ENCODE assay signal across 20 mouse cellular contexts in genomic region chr8:70680039-70680438, GRCm38 (mm10). TPM values are rescaled to one million over a fixed set of nuclear protein-coding genes. Genes with fewer than 3 reads are reported as not detected.
DNase-seq lines count a peak whose midpoint lies in the region; ATAC-seq and TF ChIP-seq lines count a peak whose summit lies in the region.
"Had no signal": no experiment of that assay in that cellular context is flagged by ENCODE, and none has a peak within 500 bp of the region (broad histone marks: within the 10 kb centered on the region; RNA-seq: fewer than 3 reads in every experiment).

No protein-coding gene starts in this region.

- TF ChIP-seq CTCF in stomach, postnatal 0 days (IDR thresholded peaks at IDR 0.05; ENCODE audit: low read depth) = 0 out of 2 replicates have a peak, but pooled peaks have one; percentile 1

- H3K27me3 ChIP-seq in heart, embryonic 12.5 days (replicated peaks) = no peaks in the 10 kb centered on the region
- peaks cover 3% of the 10 kb centered on the region for H3K27me3 ChIP-seq in megakaryocyte, embryonic 14.5 days (replicated peaks)
- H3K27me3 ChIP-seq in stomach, postnatal 0 days (ENCODE audit: control insufficient read depth, insufficient read depth, low read length) = no peaks in the 10 kb centered on the region
- H3K27me3 ChIP-seq: embryonic facial prominence, embryonic 13.5 days; forebrain, embryonic 12.5 days; Patski had no signal

- H3K4me1 ChIP-seq in heart, embryonic 12.5 days (replicated peaks) = peaks cover 19% of the 10 kb centered on the region
- peaks cover 85% of the 10 kb centered on the region for H3K4me1 ChIP-seq in megakaryocyte, embryonic 14.5 days
- peaks cover 4% of the 10 kb centered on the region for H3K4me1 ChIP-seq in stomach, postnatal 0 days (replicated peaks; ENCODE audit: control insufficient read depth, insufficient read depth)

- 86% methylated on average over 3 of the region's 3 CpGs for WGBS in heart, embryonic 12.5 days
- 39% methylated on average over 3 of the region's 3 CpGs for WGBS in stomach, postnatal 0 days

- ATAC-seq in heart, embryonic 12.5 days (ENCODE audit: insufficient number of reproducible peaks, low FRiP score) = no peak
- no peak for ATAC-seq in megakaryocyte, adult 5-6 weeks (ENCODE audit: poor library complexity, severe bottlenecking)
- ATAC-seq in stomach, postnatal 0 days (ENCODE audit: low FRiP score, low TSS enrichment) = peak; percentile 47
- ATAC-seq: Patski had no signal

- H3K36me3 ChIP-seq in heart, embryonic 12.5 days = peaks cover 35% of the 10 kb centered on the region
- H3K36me3 ChIP-seq in megakaryocyte, embryonic 14.5 days (replicated peaks; ENCODE audit: low read length) = peaks cover 46% of the 10 kb centered on the region
- 0 out of 2 replicates have a peak, but pooled peaks cover 3% of the 10 kb centered on the region for H3K36me3 ChIP-seq in stomach, postnatal 0 days (ENCODE audit: control insufficient read depth, insufficient read depth, low read length)

- no peak overlapping the region for H3K27ac ChIP-seq in heart, embryonic 12.5 days (ENCODE audit: poor library complexity, severe bottlenecking)
- H3K27ac ChIP-seq in stomach, postnatal 0 days (replicated peaks) = peak overlapping the region; percentile 82
- H3K27ac ChIP-seq: embryonic facial prominence, embryonic 13.5 days; forebrain, embryonic 12.5 days had no signal

- H3K9me3 ChIP-seq in heart, embryonic 12.5 days (replicated peaks) = no peaks in the 10 kb centered on the region
- peaks cover 6% of the 10 kb centered on the region; the same call in 1 of the 2 replicates for H3K9me3 ChIP-seq in megakaryocyte, embryonic 14.5 days
- no peaks in the 10 kb centered on the region for H3K9me3 ChIP-seq in stomach, postnatal 0 days (ENCODE audit: control insufficient read depth, low read length)
- H3K9me3 ChIP-seq: embryonic facial prominence, embryonic 13.5 days; forebrain, embryonic 12.5 days had no signal

- H3K4me3 ChIP-seq in heart, embryonic 12.5 days = no peak overlapping the region
- H3K4me3 ChIP-seq in megakaryocyte, embryonic 14.5 days (replicated peaks) = peak overlapping the region; percentile 34
- no peak overlapping the region for H3K4me3 ChIP-seq in stomach, postnatal 0 days (ENCODE audit: low read depth, low read length)
- H3K4me3 ChIP-seq: embryonic facial prominence, embryonic 13.5 days; forebrain, embryonic 12.5 days had no signal

- H3K4me2 ChIP-seq in heart, embryonic 12.5 days = no peak overlapping the region
- no peak overlapping the region for H3K4me2 ChIP-seq in stomach, postnatal 0 days (replicated peaks; ENCODE audit: low read depth)
- H3K4me2 ChIP-seq: embryonic facial prominence, embryonic 13.5 days; forebrain, embryonic 12.5 days; lung, embryonic 14.5 days had no signal

- no peak overlapping the region for H3K9ac ChIP-seq in heart, embryonic 12.5 days
- 0 out of 2 replicates have a peak overlapping the region, but pooled peaks have one; percentile 8 for H3K9ac ChIP-seq in stomach, postnatal 0 days (ENCODE audit: low read length)
- H3K9ac ChIP-seq: embryonic facial prominence, embryonic 13.5 days; forebrain, embryonic 12.5 days; lung, embryonic 14.5 days had no signal

- DNase-seq in heart, adult 8-10 months (ENCODE audit: low spot score) = peak; percentile 44
- peak; percentile 67 for DNase-seq in kidney, postnatal 10 days
- DNase-seq in stomach, postnatal 0 days (ENCODE audit: low spot score) = peak; percentile 50
- no peak for DNase-seq in spleen, adult 12 weeks (ENCODE audit: low spot score)
- DNase-seq: adrenal gland, adult 2 months; cerebellum, postnatal 14 days; gastrocnemius, postnatal 14 days; lung, embryonic 14.5 days had no signal

- no peak for TF ChIP-seq EP300 in stomach, postnatal 0 days (optimal IDR thresholded peaks at IDR 0.05)

RNA-seq across cellular contexts. Expression of gene Lsm4, which starts 7.0 kb away (rescaled TPM):
- total RNA-seq in heart, adult 8-10 months (2022) = 10 to 100 TPM; 57.9 to 67.1 (median 63.4) TPM
- polyA plus RNA-seq in heart, embryonic 12.5 days (2016; fragmentation: Nextera tagmentation; extraction: Ambion mirVana) = 289 and 301 TPM in 2 replicates
- polyA plus RNA-seq in megakaryocyte, embryonic 14.5 days (2012; ENCODE audit: insufficient read depth, low replicate concordance) = 103 and 569 TPM in 2 replicates
- total RNA-seq in megakaryocyte, adult 5-6 weeks (2015) = 82.1 and 84.4 TPM in 2 replicates
- 106 and 151 TPM in 2 replicates for total RNA-seq in megakaryocyte, adult 5-6 weeks (2017)
- polyA plus RNA-seq in stomach, postnatal 0 days (2015; fragmentation: Nextera tagmentation; extraction: Ambion mirVana) = 141 and 147 TPM in 2 replicates

RNA-seq across cellular contexts. Expression of gene Jund, which starts 18.7 kb away (rescaled TPM):
- total RNA-seq in heart, adult 8-10 months (2022) = 100 to 1,000 TPM in 3 of 4 experiments, 10 to 100 TPM in 1; 84.2 to 134 (median 114) TPM
- polyA plus RNA-seq in heart, embryonic 12.5 days (2016; fragmentation: Nextera tagmentation; extraction: Ambion mirVana) = 183 and 206 TPM in 2 replicates
- polyA plus RNA-seq in megakaryocyte, embryonic 14.5 days (2012; ENCODE audit: insufficient read depth, low replicate concordance) = 972 and 2,520 TPM in 2 replicates
- 26.7 and 44.1 TPM in 2 replicates for total RNA-seq in megakaryocyte, adult 5-6 weeks (2015)
- total RNA-seq in megakaryocyte, adult 5-6 weeks (2017) = 24.0 and 28.9 TPM in 2 replicates
- 78.3 and 108 TPM in 2 replicates for polyA plus RNA-seq in stomach, postnatal 0 days (2015; fragmentation: Nextera tagmentation; extraction: Ambion mirVana)

RNA-seq across cellular contexts. Expression of gene Pgpep1, which starts 19.9 kb away (rescaled TPM):
- total RNA-seq in heart, adult 8-10 months (2022) = 10 to 100 TPM; 40.0 to 57.7 (median 44.4) TPM
- polyA plus RNA-seq in heart, embryonic 12.5 days (2016; fragmentation: Nextera tagmentation; extraction: Ambion mirVana) = 32.1 and 35.6 TPM in 2 replicates
- polyA plus RNA-seq in megakaryocyte, embryonic 14.5 days (2012; ENCODE audit: insufficient read depth, low replicate concordance) = 10.2 and 10.5 TPM in 2 replicates
- total RNA-seq in megakaryocyte, adult 5-6 weeks (2015) = 5.7 and 6.8 TPM in 2 replicates
- total RNA-seq in megakaryocyte, adult 5-6 weeks (2017) = 1.5 and 4.0 TPM in 2 replicates
- 23.3 and 25.2 TPM in 2 replicates for polyA plus RNA-seq in stomach, postnatal 0 days (2015; fragmentation: Nextera tagmentation; extraction: Ambion mirVana)

RNA-seq across cellular contexts. Expression of gene Iqcn, which starts 23.2 kb away (rescaled TPM):
- total RNA-seq in heart, adult 8-10 months (2022) = under 1 TPM in 1 of 4 experiments, not detected in 3; 0.06 TPM
- polyA plus RNA-seq in heart, embryonic 12.5 days (2016; fragmentation: Nextera tagmentation; extraction: Ambion mirVana) = 0.04 and 0.06 TPM in 2 replicates
- polyA plus RNA-seq in megakaryocyte, embryonic 14.5 days (2012; ENCODE audit: insufficient read depth, low replicate concordance) = not detected in 2 replicates
- 0.11 and 0.27 TPM in 2 replicates for total RNA-seq in megakaryocyte, adult 5-6 weeks (2015)
- total RNA-seq in megakaryocyte, adult 5-6 weeks (2017) = 0.04 TPM in 1 of 2 replicates, not detected in the other
- 0.05 TPM in 1 of 2 replicates, not detected in the other for polyA plus RNA-seq in stomach, postnatal 0 days (2015; fragmentation: Nextera tagmentation; extraction: Ambion mirVana)
- total RNA-seq: megakaryocyte progenitor cell, adult 5-6 weeks had no signal
- polyA plus RNA-seq: urinary bladder, adult 2 months had no signal

RNA-seq across cellular contexts. Expression of gene Gm3336, which starts 38.3 kb away (rescaled TPM):
- total RNA-seq in heart, adult 8-10 months (2022) = not detected
- polyA plus RNA-seq in heart, embryonic 12.5 days (2016; fragmentation: Nextera tagmentation; extraction: Ambion mirVana) = not detected in 2 replicates
- polyA plus RNA-seq in megakaryocyte, embryonic 14.5 days (2012; ENCODE audit: insufficient read depth, low replicate concordance) = 0.26 TPM in 1 of 2 replicates, not detected in the other
- total RNA-seq in megakaryocyte, adult 5-6 weeks (2015) = not detected in 2 replicates
- not detected in 2 replicates for total RNA-seq in megakaryocyte, adult 5-6 weeks (2017)
- 29.7 and 32.2 TPM in 2 replicates for polyA plus RNA-seq in stomach, postnatal 0 days (2015; fragmentation: Nextera tagmentation; extraction: Ambion mirVana)
- total RNA-seq: gastrocnemius, postnatal 14 days; hematopoietic stem cell, adult 5-6 weeks; layer of hippocampus, adult 18-20 months; left cerebral cortex, postnatal 25 days; neutrophil, adult 5-6 weeks had no signal
- polyA plus RNA-seq: embryonic facial prominence, embryonic 13.5 days; forebrain, embryonic 12.5 days; lung, embryonic 14.5 days had no signal
